Comparison of ENCODE assay signal across 26 mouse cellular contexts in genomic region chr5:112235806-112236205, GRCm38 (mm10). TPM values are rescaled to one million over a fixed set of nuclear protein-coding genes. Genes with fewer than 3 reads are reported as not detected.
A peak's percentile ranks its signal among the peaks of the same experiment; 100 is the strongest.
DNase-seq lines count a peak whose midpoint lies in the region; ATAC-seq and TF ChIP-seq lines count a peak whose summit lies in the region.
"Had no signal": no experiment of that assay in that cellular context is flagged by ENCODE, and none has a peak within 500 bp of the region (broad histone marks: within the 10 kb centered on the region; RNA-seq: fewer than 3 reads in every experiment).

No protein-coding gene starts in this region.

- WGBS in forebrain, embryonic 13.5 days = 57% methylated on average over 5 of the region's 5 CpGs
- WGBS in forebrain, postnatal 0 days = 60% methylated on average over 5 of the region's 5 CpGs
- WGBS in midbrain, embryonic 13.5 days = 63% methylated on average over 5 of the region's 5 CpGs
- 50% methylated on average over 5 of the region's 5 CpGs for WGBS in midbrain, postnatal 0 days
- 49% methylated on average over 5 of the region's 5 CpGs for WGBS in neural tube, embryonic 13.5 days

- no peak overlapping the region for H3K4me2 ChIP-seq in forebrain, embryonic 13.5 days
- no peak overlapping the region for H3K4me2 ChIP-seq in forebrain, postnatal 0 days (ENCODE audit: low read depth)
- no peak overlapping the region for H3K4me2 ChIP-seq in midbrain, embryonic 13.5 days (replicated peaks)
- H3K4me2 ChIP-seq in midbrain, postnatal 0 days (ENCODE audit: low read depth, low read length, poor library complexity, severe bottlenecking) = no peak overlapping the region
- H3K4me2 ChIP-seq in neural tube, embryonic 13.5 days = no peak overlapping the region
- H3K4me2 ChIP-seq: heart, embryonic 15.5 days; limb, embryonic 12.5 days; liver, embryonic 11.5 days; stomach, embryonic 15.5 days had no signal

- H3K9me3 ChIP-seq in forebrain, embryonic 13.5 days (replicated peaks) = no peaks in the 10 kb centered on the region
- no peaks in the 10 kb centered on the region for H3K9me3 ChIP-seq in forebrain, postnatal 0 days (ENCODE audit: low read length)
- H3K9me3 ChIP-seq in midbrain, embryonic 13.5 days = no peaks in the 10 kb centered on the region
- H3K9me3 ChIP-seq in midbrain, postnatal 0 days (ENCODE audit: low read length) = no peaks in the 10 kb centered on the region
- H3K9me3 ChIP-seq in neural tube, embryonic 13.5 days = no peaks in the 10 kb centered on the region
- H3K9me3 ChIP-seq: heart, embryonic 15.5 days; limb, embryonic 12.5 days; stomach, embryonic 15.5 days had no signal

- H3K27me3 ChIP-seq in forebrain, embryonic 13.5 days = no peaks in the 10 kb centered on the region
- no peaks in the 10 kb centered on the region for H3K27me3 ChIP-seq in forebrain, postnatal 0 days (ENCODE audit: insufficient read depth, low read length)
- no peaks in the 10 kb centered on the region for H3K27me3 ChIP-seq in midbrain, embryonic 13.5 days
- no peaks in the 10 kb centered on the region for H3K27me3 ChIP-seq in midbrain, postnatal 0 days (ENCODE audit: insufficient read depth, low read length)
- no peaks in the 10 kb centered on the region for H3K27me3 ChIP-seq in neural tube, embryonic 13.5 days

- no peak for DNase-seq in forebrain, postnatal 0 days
- no peak for DNase-seq in midbrain, postnatal 0 days (ENCODE audit: low spot score)
- peak; percentile 92 for DNase-seq in ZHBTc4 (ENCODE audit: low read depth, low spot score)
- DNase-seq in right cerebral cortex, postnatal 25 days = no peak
- DNase-seq: adrenal gland, postnatal 14 days; B cell, adult 2 months; cerebellum, adult 2 months; cerebellum, postnatal 36 days; gastrocnemius, adult 2 months; heart, postnatal 36 days; kidney, adult 18-20 months; kidney, postnatal 4 days; liver, postnatal 0 days; right cerebral cortex, adult 18-20 months; thymus, postnatal 36 days had no signal

- no peaks in the 10 kb centered on the region for H3K36me3 ChIP-seq in forebrain, embryonic 13.5 days (ENCODE audit: poor library complexity, severe bottlenecking)
- no peaks in the 10 kb centered on the region for H3K36me3 ChIP-seq in forebrain, postnatal 0 days (ENCODE audit: insufficient read depth)
- H3K36me3 ChIP-seq in midbrain, embryonic 13.5 days = no peaks in the 10 kb centered on the region
- no peaks in the 10 kb centered on the region for H3K36me3 ChIP-seq in midbrain, postnatal 0 days (ENCODE audit: insufficient read depth, low read length)
- H3K36me3 ChIP-seq in neural tube, embryonic 13.5 days = no peaks in the 10 kb centered on the region
- H3K36me3 ChIP-seq: heart, embryonic 15.5 days; limb, embryonic 12.5 days; stomach, embryonic 15.5 days had no signal

- TF ChIP-seq CTCF in forebrain, postnatal 0 days (IDR thresholded peaks at IDR 0.05; ENCODE audit: low read depth) = no peak
- TF ChIP-seq CTCF in midbrain, postnatal 0 days (IDR thresholded peaks at IDR 0.05) = no peak

- H3K27ac ChIP-seq in forebrain, embryonic 13.5 days = 0 out of 2 replicates have a peak overlapping the region, but pooled peaks have one; percentile 95
- H3K27ac ChIP-seq in forebrain, postnatal 0 days (ENCODE audit: low read depth, low read length) = no peak overlapping the region
- H3K27ac ChIP-seq in midbrain, embryonic 13.5 days = peak overlapping the region; percentile 98
- H3K27ac ChIP-seq in midbrain, postnatal 0 days (ENCODE audit: low read depth, low read length) = no peak overlapping the region
- H3K27ac ChIP-seq in neural tube, embryonic 13.5 days (replicated peaks) = peak overlapping the region; percentile 96; the same call in 1 of the 2 replicates
- H3K27ac ChIP-seq: gastrocnemius, adult 2 months; heart, embryonic 15.5 days; limb, embryonic 12.5 days; macrophage; stomach, embryonic 15.5 days had no signal

- H3K9ac ChIP-seq in forebrain, embryonic 13.5 days = no peak overlapping the region
- H3K9ac ChIP-seq in forebrain, postnatal 0 days = no peak overlapping the region
- no peak overlapping the region for H3K9ac ChIP-seq in midbrain, embryonic 13.5 days (replicated peaks)
- H3K9ac ChIP-seq in midbrain, postnatal 0 days (replicated peaks; ENCODE audit: low read length, poor library complexity, severe bottlenecking) = no peak overlapping the region
- H3K9ac ChIP-seq in neural tube, embryonic 13.5 days = no peak overlapping the region
- H3K9ac ChIP-seq: heart, embryonic 15.5 days; limb, embryonic 12.5 days; liver, postnatal 0 days; stomach, embryonic 15.5 days had no signal

- peaks cover 43% of the 10 kb centered on the region for H3K4me1 ChIP-seq in forebrain, embryonic 13.5 days
- H3K4me1 ChIP-seq in forebrain, postnatal 0 days (ENCODE audit: insufficient read depth) = peaks cover 5% of the 10 kb centered on the region; the same call in 1 of the 2 replicates
- H3K4me1 ChIP-seq in midbrain, embryonic 13.5 days (replicated peaks) = peaks cover 54% of the 10 kb centered on the region
- H3K4me1 ChIP-seq in midbrain, postnatal 0 days (ENCODE audit: insufficient read depth, low read length) = peaks cover 10% of the 10 kb centered on the region; the same call in 1 of the 2 replicates
- peaks cover 40% of the 10 kb centered on the region for H3K4me1 ChIP-seq in neural tube, embryonic 13.5 days (replicated peaks)

- ATAC-seq in forebrain, embryonic 13.5 days = no peak
- ATAC-seq in forebrain, postnatal 0 days = no peak
- no peak for ATAC-seq in midbrain, embryonic 13.5 days
- no peak for ATAC-seq in midbrain, postnatal 0 days (ENCODE audit: low FRiP score)
- ATAC-seq in neural tube, embryonic 13.5 days (ENCODE audit: low read depth) = no peak
- ATAC-seq: inflammation-experienced regulatory T-cells, adult 6 months; liver, postnatal 0 days; lung, postnatal 0 days had no signal

- no peak overlapping the region for H3K4me3 ChIP-seq in forebrain, embryonic 13.5 days
- no peak overlapping the region for H3K4me3 ChIP-seq in forebrain, postnatal 0 days (ENCODE audit: low read depth, low read length)
- no peak overlapping the region for H3K4me3 ChIP-seq in midbrain, embryonic 13.5 days (replicated peaks)
- H3K4me3 ChIP-seq in midbrain, postnatal 0 days (ENCODE audit: low read depth, low read length) = no peak overlapping the region
- H3K4me3 ChIP-seq in neural tube, embryonic 13.5 days = no peak overlapping the region
- H3K4me3 ChIP-seq: gastrocnemius, adult 2 months; heart, embryonic 15.5 days; limb, embryonic 12.5 days; stomach, embryonic 15.5 days had no signal

RNA-seq across cellular contexts. Expression of gene Cryba4, which starts 16.5 kb away (rescaled TPM):
- 0.42 and 1.6 TPM in 2 replicates for polyA plus RNA-seq in forebrain, embryonic 13.5 days (2015; fragmentation: Nextera tagmentation; extraction: Ambion mirVana)
- total RNA-seq in forebrain, postnatal 0 days (2014; rRNA removed) = 2.5 TPM in 1 of 2 replicates, not detected in the other
- polyA plus RNA-seq in forebrain, postnatal 0 days (2015; fragmentation: Nextera tagmentation; extraction: Ambion mirVana) = 2.4 and 2.6 TPM in 2 replicates
- polyA plus RNA-seq in midbrain, embryonic 13.5 days (2015; fragmentation: Nextera tagmentation; extraction: Ambion mirVana) = 1.6 and 1.7 TPM in 2 replicates
- 1.6 and 2.4 TPM in 2 replicates for total RNA-seq in midbrain, postnatal 0 days (2014; rRNA removed)
- 2.5 and 2.9 TPM in 2 replicates for polyA plus RNA-seq in midbrain, postnatal 0 days (2015; fragmentation: Nextera tagmentation; extraction: Ambion mirVana)
- 3.4 and 4.0 TPM in 2 replicates for polyA plus RNA-seq in neural tube, embryonic 13.5 days (2015; fragmentation: Nextera tagmentation; extraction: Ambion mirVana)
- total RNA-seq: CH12.LX had no signal

RNA-seq across cellular contexts. Expression of gene Crybb1, which starts 19.8 kb away (rescaled TPM):
- polyA plus RNA-seq in forebrain, embryonic 13.5 days (2015; fragmentation: Nextera tagmentation; extraction: Ambion mirVana) = 2.1 TPM in 2 replicates
- 5.0 and 6.3 TPM in 2 replicates for total RNA-seq in forebrain, postnatal 0 days (2014; rRNA removed)
- polyA plus RNA-seq in forebrain, postnatal 0 days (2015; fragmentation: Nextera tagmentation; extraction: Ambion mirVana) = 10.4 and 10.8 TPM in 2 replicates
- 2.7 and 3.3 TPM in 2 replicates for polyA plus RNA-seq in midbrain, embryonic 13.5 days (2015; fragmentation: Nextera tagmentation; extraction: Ambion mirVana)
- total RNA-seq in midbrain, postnatal 0 days (2014; rRNA removed) = 7.2 and 11.5 TPM in 2 replicates
- 13.1 and 13.2 TPM in 2 replicates for polyA plus RNA-seq in midbrain, postnatal 0 days (2015; fragmentation: Nextera tagmentation; extraction: Ambion mirVana)
- polyA plus RNA-seq in neural tube, embryonic 13.5 days (2015; fragmentation: Nextera tagmentation; extraction: Ambion mirVana) = 4.5 and 7.6 TPM in 2 replicates
- total RNA-seq: CH12.LX had no signal
- polyA plus RNA-seq: macrophage had no signal

RNA-seq across cellular contexts. Expression of gene Tpst2, which starts 40.7 kb away (rescaled TPM):
- 28.4 and 29.8 TPM in 2 replicates for polyA plus RNA-seq in forebrain, embryonic 13.5 days (2015; fragmentation: Nextera tagmentation; extraction: Ambion mirVana)
- total RNA-seq in forebrain, postnatal 0 days (2014; rRNA removed) = 43.4 and 45.0 TPM in 2 replicates
- 37.9 and 39.0 TPM in 2 replicates for polyA plus RNA-seq in forebrain, postnatal 0 days (2015; fragmentation: Nextera tagmentation; extraction: Ambion mirVana)
- 24.4 and 25.4 TPM in 2 replicates for polyA plus RNA-seq in midbrain, embryonic 13.5 days (2015; fragmentation: Nextera tagmentation; extraction: Ambion mirVana)
- total RNA-seq in midbrain, postnatal 0 days (2014; rRNA removed) = 37.3 and 41.1 TPM in 2 replicates
- 37.1 and 37.8 TPM in 2 replicates for polyA plus RNA-seq in midbrain, postnatal 0 days (2015; fragmentation: Nextera tagmentation; extraction: Ambion mirVana)
- polyA plus RNA-seq in neural tube, embryonic 13.5 days (2015; fragmentation: Nextera tagmentation; extraction: Ambion mirVana) = 28.9 and 29.5 TPM in 2 replicates

Comparison
In these comparisons a context has a peak if more than half of its experiments do, and no peak if none do; other contexts are left out.
1. H3K27ac ChIP-seq: peak in forebrain, embryonic 13.5 days (single experiment), midbrain, embryonic 13.5 days (single experiment) and neural tube, embryonic 13.5 days (single experiment); none in forebrain, postnatal 0 days (single experiment) and midbrain, postnatal 0 days (single experiment).